Mouse (Mus musculus) yolk sac, embryonic 10.5 days (tissue): ENCODE data around the gene Il10rb.
"Not testable (repeated sequence)": the region's sequence is repeated elsewhere in the genome, so short reads cannot be mapped to it uniquely, and the experiment has no call there.

ENCODE experiments used
- DNase-seq: peaks from one replicate; pipeline ENCODE4 v3.0.0-alpha.2; 2017; ENCODE audit warnings: low spot score

Il10rb gene

DNA sequence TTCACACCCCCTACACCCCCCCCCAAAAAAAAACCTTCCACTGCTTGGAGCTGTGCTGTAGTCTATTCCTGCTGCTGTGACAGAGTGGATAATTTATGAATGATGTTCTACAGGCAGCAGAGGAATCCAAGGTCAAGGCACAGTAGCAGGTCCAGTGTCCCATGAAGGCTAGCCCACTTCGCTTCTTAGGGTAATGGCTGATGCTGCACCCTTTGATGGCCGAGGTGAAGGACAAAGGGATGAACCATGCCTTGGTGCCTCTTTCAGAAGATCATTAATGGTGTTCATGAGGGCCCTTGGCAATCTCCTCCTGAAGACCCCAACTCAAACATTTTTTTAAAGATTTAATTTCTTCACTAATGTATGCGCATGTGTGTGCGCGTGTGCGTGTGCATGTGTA, 10.4 kb downstream of the Il10rb start:
- DNase-seq: no peak

DNA sequence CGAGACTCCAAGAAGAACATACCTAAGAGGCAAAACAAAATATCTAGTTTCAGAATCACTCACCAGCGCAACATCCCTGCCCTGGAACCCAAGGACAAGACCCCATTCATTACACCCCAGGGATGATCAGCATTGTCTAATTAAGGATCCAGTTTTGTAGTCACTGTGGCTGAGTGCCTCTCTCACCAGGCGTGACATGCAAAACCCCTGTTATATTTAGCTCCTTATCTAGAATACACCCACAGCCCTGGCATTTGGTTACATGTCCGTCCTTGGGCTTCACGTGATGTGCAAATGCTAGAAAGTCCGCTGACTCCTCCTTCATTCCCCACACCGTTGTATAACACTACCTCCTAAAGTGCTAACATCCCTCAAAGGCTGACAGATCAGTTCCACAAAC, 11.0 kb downstream of the Il10rb start:
- no peak for DNase-seq

DNA sequence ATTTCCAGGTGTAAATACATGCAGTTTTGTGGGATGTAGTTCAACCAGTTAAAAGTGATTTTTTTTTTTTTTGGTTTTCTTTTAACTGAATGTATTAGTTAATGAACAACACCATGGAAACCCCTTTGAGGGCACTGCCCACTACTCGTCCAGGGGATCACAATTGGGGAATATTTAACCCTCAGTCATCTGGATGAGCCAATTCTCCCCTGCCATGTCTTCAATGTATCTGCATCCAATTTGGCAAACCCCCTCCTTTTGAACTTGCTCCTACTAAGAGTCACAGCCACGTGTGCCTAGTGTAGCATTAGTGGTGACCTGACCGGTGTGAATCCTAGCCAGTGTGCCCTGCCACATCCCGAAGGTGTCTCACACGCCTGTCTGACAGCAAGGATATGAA, 12.6 kb downstream of the Il10rb start:
- DNase-seq: no peak

DNA sequence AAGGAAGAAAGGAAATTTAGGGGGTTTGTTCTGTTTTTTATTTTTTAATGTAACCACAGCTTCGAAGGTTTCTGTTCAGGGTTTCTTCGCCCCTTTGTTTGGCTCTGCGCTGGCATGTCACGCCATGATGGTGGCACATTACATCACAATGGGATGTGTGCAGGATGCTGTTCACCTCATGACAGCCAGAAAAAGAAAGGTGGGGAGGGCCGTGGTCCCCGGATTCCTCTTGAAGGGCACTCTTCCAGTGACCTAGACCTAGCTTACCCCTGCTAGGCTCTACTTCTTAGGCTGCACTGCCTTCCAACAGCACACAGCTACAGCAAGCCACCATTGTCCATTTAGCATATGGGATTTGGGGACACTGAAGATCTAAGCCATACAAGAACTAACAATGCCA, 19.9 kb downstream of the Il10rb start:
- DNase-seq: no peak

DNA sequence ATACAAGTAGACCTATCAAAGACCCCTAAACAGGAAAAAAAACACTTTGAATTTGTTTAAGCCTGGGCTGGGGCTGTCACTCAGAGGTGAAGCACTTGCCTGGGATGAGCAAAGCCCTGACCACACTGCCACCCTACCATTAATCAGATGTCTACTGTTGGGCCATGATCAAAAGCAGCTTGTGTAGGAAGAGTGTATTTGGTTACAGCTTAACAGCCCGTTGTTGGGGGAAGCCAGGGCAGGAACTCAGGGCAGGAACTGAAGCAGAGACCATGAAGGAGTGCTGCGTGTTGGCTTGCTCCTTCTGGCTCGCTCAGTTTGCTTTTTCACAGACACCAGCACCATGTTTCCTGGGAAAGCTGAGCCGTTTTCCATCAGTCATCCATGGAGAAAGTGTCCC, 20.6 kb downstream of the Il10rb start:
- DNase-seq: no peak

DNA sequence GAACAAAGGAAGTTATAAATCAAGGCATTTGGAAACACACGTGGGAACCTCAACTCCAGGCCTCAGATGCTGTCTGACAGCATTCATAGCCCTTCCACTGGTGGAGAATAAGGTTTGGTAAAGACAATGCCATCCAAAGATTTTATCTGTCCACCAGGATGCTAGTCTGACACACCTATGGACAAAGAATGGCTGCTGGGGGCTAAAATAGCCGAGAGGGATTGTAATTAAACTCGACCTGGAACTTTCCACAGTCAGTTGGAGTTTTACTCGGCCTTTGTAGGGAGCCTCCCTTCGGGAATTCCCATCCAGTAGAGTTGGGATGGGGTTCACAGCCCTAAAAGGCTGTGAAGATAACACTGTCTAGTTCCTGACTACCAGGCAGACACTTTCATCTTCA, 21.5 kb downstream of the Il10rb start:
- no peak for DNase-seq

DNA sequence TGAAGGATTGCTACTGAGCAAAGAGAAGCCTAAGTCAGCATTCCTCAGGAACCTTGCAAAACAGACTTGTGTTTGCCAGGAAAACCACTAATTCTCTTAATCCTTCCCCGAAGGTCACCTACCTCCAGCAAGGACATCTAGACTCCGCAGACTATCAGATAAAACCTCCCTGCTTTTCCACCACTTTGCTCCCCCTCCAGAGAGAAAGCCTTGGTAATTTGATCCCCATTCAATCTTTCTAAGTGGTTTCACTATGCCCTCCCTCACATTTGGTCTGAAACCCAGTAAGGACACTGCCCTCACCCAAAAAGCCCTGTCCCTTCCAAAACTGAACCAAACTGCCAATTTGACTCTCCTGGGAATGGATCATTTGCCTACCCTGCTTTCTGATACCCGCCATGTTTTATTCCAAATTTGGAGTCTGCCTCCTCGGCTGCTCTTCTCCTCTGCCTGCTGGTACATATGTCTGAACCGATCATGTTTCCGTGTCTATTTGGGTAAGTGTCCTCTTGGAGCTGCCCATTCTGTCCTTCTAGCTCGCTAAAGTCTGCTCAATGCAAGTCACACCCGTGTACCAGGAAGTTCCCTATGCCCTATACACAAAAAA, 22.4 kb downstream of the Il10rb start:
- DNase-seq: peak; percentile 48

DNA sequence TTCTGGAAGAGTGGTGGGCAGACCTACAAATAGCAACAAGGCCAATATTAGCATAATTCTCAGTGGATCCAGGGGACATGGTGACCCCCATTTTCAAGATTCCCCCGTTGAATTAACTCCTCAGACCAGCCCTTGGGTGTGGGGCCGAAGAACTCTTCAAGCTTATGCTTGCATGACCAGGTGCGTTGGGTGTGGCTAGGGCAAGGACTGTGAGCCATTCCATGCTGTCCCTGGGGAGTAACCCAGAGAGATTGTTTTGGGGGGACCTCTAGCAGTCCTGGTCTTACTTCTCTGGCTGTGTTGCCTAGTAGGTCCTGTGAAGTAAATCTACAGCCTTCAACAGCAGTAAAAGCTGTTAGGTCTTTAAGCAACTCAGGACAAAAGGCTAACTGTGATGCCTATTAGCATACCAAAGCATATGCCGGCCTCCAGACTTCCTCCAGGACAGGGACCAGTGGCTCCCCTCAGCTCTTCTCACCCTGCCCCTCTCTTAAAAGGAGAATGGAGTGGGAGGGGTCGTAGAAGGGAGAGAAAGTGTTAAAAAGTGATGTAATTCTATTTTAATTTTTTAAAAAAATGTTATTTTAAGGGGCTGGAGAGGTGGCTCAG, 26.9 kb downstream of the Il10rb start:
- no peak for DNase-seq

DNA sequence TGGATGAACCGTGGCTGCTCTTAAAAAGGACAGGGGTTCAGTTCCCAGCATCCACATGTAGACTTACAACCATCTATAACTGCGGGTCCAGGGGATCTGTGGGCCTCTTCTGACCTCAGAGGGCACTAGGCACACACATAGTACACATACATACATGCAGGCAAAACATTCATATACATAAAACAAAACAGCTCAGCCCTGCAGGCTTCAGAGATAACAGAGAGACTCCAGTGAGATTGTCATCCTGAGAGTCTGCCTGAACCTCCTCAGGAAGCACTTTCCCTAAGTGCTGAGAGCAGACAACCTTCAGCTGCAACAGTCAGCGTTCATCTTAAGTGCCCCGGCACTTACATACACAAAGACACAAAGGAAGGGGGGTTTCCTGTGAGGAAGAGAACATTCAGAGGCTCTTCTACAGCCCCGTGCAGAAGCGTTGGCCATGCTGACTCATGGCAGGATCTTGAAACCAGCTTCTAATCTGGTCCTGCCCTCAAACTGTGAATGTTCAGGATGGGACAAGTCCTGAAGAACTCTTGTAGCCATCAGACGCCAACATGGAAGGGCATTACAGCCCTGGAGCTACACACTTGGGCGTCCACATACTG, 27.5 kb downstream of the Il10rb start:
- DNase-seq: no peak

DNA sequence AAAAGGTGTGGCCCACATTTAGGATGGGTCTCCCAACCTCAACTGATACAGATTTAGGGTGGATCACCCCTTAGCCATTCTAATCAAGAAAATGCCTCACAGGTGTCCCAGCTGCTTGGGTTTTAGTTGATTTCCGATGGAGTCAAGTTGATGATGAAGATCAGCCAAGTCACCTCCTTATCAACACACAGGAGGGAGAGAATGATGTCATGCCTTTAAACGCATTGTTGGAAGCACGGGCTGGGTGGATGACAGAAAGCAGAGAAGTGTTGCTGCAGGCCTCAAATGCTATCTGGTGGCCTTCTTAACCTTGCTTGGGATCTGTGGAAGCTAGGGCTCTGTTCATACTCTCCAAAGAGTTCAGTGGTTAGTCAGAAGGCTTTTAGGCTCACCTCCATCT, 28.2 kb downstream of the Il10rb start:
- DNase-seq: no peak

DNA sequence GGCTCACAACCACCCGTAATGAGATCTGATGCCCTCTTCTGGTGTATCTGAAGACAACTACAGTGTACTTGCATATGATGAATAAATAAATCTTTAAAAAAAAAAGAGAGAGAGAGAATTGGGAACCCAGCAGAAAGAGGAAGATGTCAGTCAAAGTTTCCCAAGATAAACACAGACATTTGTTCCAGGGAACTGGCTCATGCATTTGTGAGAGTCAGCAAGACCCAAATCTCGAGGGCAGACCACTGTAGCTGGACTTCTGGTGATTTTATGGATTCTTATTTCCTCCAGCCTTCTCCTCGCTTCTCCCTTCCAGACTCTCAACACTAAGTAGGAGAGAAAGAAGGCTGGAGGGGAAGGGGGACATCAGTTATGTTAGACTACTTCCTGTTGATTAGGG, 32.1 kb downstream of the Il10rb start:
- no peak for DNase-seq

DNA sequence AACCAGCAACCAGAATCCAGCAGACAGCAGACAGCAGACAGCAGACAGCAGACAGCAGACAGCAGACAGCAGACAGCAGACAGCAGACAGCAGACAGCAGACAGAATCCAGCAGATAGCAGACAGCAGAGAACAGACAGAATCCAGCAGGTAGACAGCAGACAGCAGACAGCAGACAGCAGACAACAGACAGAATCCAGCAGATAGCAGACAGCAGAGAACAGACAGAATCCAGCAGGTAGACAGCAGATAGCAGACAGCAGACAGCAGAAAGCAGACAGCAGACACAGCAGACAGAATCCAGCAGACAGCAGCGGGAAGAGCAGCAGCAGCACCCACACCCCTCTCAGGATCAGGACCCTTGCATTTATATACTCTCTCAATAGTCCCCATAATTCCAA, 32.6 kb downstream of the Il10rb start:
- not testable (repeated sequence) for DNase-seq

DNA sequence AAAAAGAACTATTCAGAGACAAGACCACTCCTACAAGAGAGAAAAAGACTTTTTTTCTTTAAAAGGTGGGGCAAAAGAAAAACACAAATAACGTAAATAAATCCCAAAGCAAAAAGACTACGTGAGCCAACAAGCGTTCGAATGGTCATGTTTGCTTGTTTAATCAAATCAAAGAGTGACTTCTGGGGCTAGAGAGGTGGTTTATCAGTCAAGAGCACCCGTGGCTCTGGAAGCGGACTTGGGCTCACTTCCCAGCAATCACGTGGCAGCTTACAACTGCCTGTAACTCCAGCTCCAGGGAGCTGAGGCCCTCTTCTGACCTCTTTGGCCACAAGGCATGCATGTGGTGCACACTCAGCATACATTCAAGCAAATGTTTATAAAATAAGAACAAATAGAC, 35.4 kb downstream of the Il10rb start:
- DNase-seq: peak; percentile 74

DNA sequence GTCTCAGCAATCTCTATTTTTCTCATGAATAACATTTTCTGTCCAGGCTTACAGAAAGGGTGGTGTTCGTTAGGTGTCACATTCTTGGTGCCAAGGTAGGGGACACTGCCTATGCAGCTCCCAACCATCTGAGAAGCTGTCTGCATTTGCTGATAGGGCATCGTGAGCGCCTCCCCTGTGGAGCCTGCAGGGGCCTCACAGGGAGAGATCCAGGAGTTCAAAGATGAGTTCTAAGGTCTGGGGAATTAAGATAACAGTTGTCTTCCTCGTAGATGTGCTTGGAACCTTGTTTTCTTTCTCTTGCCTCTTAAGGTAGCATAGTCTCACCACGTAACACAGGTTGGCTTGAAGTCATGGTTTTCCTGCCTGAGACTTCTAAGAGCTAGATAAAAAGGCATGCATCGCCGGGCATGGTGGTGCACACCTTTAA, 35.9 kb downstream of the Il10rb start:
- DNase-seq: peak; percentile 70

DNA sequence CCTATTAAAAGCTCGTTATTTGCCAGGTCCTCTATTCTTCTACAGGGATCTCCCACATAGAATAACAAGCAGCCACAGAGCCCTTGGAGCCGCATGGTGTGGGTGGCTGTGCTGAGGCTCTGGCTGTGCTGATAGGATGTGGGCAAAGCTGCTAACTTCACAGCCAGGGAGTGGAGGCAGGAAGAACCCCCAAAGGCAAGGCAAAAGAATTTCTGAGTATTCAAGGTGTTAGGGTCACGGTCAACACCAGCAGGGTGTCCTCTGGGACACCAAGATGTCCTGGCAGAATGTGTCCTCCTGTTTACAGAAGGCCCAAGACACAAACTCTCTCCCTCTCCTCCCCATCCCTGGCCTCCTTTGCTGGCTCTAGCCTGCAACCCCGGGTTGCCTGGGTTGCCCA, 36.5 kb downstream of the Il10rb start:
- DNase-seq: no peak

DNA sequence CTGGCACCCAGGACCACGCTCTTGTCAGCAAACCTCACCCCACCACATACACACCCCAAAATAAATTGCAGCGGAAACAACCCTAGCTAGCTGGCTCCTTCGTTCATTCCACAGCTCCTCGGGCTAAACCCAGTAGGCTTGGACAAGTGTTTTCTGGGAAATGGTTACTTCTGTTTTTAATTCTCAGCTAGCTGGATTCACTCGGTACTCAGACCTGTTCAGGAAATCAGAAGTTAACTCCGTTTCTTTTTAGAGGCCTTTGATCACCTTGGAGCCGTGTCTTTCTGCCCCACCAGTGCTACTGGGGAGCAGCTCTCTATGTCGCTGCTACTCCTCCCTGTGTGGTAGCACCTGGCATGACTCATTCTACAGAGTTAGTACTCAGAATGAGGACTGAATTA, 37.2 kb downstream of the Il10rb start:
- no peak for DNase-seq

DNA sequence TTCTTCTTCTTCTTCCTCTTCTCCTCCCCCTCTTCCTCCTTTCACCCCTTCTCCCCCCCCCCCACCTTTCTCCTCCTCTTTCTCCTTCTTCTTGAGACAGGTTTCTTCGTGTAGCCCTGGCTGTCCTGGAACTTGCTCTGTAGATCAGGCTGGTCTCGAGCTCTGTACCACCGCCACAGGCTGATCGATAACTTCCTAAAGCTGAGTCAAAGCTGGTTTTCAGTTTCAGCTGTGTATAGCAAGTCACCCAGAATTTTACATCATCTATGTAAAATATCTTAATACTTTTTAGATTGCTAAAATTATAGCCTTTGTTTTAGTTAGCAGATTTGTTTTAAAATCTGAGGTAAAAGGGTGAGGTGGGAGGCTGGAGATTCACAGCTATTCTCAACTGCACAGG, 38.9 kb downstream of the Il10rb start:
- DNase-seq: no peak

DNA sequence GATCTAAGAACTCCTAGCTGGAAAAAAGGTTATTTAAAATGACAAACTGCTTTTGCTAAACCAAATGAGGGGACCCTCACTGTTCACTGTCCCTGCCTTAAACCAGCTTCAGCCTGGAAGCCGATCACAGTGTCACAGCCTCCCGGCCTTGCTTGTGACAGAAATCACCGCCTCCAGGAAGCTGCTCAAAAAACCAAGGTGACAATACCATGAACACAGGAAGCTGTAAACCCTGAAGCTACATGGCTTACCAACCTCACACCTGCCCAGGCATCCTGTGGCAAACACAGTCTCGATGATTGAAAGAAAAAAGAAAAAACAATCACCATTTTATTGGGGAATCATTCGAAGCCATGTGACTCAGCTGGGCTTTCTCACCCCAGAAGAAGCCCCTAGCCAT, 39.6 kb downstream of the Il10rb start:
- no peak for DNase-seq

DNA sequence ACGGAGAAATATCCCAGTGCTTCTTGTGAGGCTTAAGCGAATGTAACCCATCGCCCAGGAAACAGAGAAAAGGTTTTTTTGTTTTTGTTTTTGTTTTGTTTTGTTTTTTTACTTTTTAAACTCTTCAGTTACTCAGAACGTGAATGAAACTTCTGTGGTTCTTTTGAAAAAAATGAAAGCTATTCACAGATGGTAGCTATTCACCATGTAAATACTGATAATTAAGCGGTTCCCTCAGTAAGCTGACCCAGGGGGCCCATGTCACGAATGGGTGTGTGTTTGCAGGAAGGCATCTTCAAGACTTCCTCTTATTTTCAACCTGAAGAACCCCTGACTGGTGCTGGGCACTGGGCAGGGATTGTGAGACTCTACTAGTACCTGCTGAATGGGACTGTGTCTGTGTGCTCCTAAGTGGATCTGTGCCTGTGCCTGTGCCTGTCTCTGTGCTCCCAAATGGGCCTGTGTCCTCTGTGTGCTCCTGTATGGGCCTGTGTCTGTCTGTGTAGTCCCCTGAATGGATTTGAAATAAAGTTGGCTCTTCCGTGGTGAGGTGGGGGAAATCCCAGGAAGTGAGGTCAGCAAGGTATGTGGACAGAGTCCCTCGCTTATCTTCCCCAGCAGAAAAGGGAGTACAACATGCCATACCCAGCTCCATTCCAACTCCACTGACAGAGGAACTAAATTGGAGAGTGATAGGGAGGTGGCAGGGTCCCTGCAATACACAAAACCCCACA, 41.0 kb downstream of the Il10rb start:
- DNase-seq: no peak

DNA sequence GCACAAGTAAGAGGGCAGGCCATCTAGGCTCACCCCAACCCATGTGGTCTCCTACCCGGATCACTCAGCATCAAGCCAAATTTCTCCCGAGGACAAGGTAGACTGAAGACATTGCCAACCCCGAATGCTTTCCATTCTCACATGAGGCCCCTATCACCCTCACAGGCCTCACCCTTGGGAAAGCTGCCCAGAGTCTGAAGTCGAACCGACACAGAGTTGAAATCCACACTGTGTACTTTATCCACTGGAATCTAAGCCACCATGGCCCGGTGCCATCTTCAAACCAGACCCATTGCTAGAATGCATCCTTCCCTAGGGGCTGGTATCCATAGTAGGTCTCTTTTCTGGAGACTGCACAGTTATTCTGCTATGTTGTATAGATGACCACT, 41.5 kb downstream of the Il10rb start:
- no peak for DNase-seq

DNA sequence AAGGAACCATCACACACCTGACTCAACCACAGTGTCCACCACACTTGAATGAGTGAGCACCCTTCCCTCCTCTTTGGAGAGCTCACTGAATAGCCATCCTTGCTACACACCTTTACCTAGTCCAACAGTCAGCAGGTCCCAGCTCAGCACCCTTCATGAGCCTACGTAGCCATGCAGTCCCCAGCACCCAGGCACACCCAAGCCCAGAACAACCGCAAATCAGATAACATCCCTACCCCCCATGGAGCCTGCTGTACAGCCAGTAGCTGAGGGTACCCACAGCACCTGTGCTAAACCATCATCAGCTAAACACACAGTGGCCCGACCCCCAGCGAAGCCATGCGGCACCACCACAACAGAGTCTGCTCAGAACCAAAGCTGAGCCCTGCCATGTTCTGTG, 42.1 kb downstream of the Il10rb start:
- DNase-seq: no peak

DNA sequence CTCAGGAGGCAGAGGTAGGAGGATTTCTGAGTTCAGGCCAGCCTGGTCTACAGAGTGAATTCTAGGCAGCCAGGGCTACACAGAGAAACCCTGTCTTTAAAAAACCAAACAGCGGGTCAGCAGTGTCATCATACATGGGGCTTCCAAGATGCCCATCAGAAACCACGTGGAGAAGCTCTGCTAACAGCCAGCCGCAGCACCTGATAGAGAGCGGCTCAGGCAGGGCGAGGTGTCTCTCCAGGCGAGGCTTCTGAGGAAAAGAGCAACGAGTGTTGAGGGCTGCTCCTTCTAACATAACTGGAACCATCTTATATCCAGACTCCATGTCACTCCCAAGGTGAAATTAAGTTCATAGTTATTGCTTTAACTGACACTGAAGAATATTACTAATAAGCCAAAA, 42.9 kb downstream of the Il10rb start:
- DNase-seq: no peak
